Mouse (Mus musculus) embryonic facial prominence, embryonic 10.5 days (tissue): ENCODE results near the gene Nprl2. TPM values are rescaled to one million over a fixed set of nuclear protein-coding genes. Genes with fewer than 3 reads are reported as not detected.
"Not testable (repeated sequence)": the region's sequence is repeated elsewhere in the genome, so short reads cannot be mapped to it uniquely, and the experiment has no call there.

Experiments
- DNase-seq: peaks from one replicate; pipeline ENCODE4 v3.0.0-alpha.2; 2017; ENCODE audit warnings: low spot score
- H3K27ac ChIP-seq: fragments of 300-500 bp; sonication (generic); replicated peaks from 2 replicates; pipeline ENCODE4 v1.5.1; 2016; ENCODE audit warnings: mild to moderate bottlenecking
- H3K27me3 ChIP-seq: fragments of 300-500 bp; sonication (generic); replicated peaks from 2 replicates; pipeline ENCODE4 v1.6.1; 2016; ENCODE audit warnings: low read depth, mild to moderate bottlenecking; ENCODE audit not compliant: poor library complexity, severe bottlenecking
- H3K36me3 ChIP-seq: fragments of 300-500 bp; sonication (generic); replicated peaks from 2 replicates; pipeline ENCODE4 v1.6.1; 2016; ENCODE audit warnings: mild to moderate bottlenecking, moderate library complexity
- H3K4me1 ChIP-seq: fragments of 300-500 bp; sonication (generic); 2 replicates; pipeline ENCODE4 v1.6.1; 2016
- H3K4me3 ChIP-seq: fragments of 300-500 bp; sonication (generic); 2 replicates; pipeline ENCODE4 v1.5.1; 2016; ENCODE audit warnings: mild to moderate bottlenecking, moderate library complexity
- H3K9me3 ChIP-seq: fragments of 300-500 bp; sonication (generic); 2 replicates; pipeline ENCODE4 v1.6.1; 2016; ENCODE audit warnings: mild to moderate bottlenecking
- WGBS: fragments of 180-500 bp; shearing (Covaris S2); methylation state at CpG from one replicate; pipeline ENCODE4 v1.1.7; 2016; 5-methylcytosine and 5-hydroxymethylcytosine counted together
- polyA plus RNA-seq: library from polyadenylated mRNA; unstranded; fragments of >200 nt; fragmentation: Nextera tagmentation; extraction: Ambion mirVana; gene quantifications from 2 replicates; pipeline ENCODE4 v1.2.1, GENCODE M21; 2016

The Nprl2 gene
- polyA plus RNA-seq, 1 experiment from 2014 or later, result 39.4 TPM

GRCm38 (mm10) chr9:107550491-107551116 is 8.6 kb downstream of the Nprl2 start:
- H3K36me3 ChIP-seq, result no peaks in the 10 kb centered on the region
- peak overlapping the region; percentile 88 for H3K27ac ChIP-seq
- peaks cover 62% of the 10 kb centered on the region for H3K27me3 ChIP-seq
- peak overlapping the region; percentile 85 for H3K4me3 ChIP-seq
- DNase-seq, result no peak
- peaks cover 75% of the 10 kb centered on the region for H3K4me1 ChIP-seq
- no peaks in the 10 kb centered on the region for H3K9me3 ChIP-seq
- 20% methylated on average over 23 of the region's 23 CpGs for WGBS

- H3K4me1 ChIP-seq, result peaks cover 75% of the 10 kb centered on the region
- peak within 1 kb of the TSS; percentile 88 for H3K27ac ChIP-seq
- DNase-seq, result peak; percentile 84
- H3K27me3 ChIP-seq, result peaks cover 62% of the 10 kb centered on the region
- H3K36me3 ChIP-seq, result peaks cover 5% of the 10 kb centered on the region
- H3K9me3 ChIP-seq, result no peaks in the 10 kb centered on the region
- under 1% methylated on average over 63 of the region's 63 CpGs for WGBS
- peak within 1 kb of the TSS; percentile 85 for H3K4me3 ChIP-seq
These were observed 9.3 kb downstream of the Nprl2 start, which contains the start of gene Rassf1 for GRCm38 (mm10) chr9:107551117-107551889. TSS of gene Rassf1 (plus strand) at chr9:107551555.

DNA sequence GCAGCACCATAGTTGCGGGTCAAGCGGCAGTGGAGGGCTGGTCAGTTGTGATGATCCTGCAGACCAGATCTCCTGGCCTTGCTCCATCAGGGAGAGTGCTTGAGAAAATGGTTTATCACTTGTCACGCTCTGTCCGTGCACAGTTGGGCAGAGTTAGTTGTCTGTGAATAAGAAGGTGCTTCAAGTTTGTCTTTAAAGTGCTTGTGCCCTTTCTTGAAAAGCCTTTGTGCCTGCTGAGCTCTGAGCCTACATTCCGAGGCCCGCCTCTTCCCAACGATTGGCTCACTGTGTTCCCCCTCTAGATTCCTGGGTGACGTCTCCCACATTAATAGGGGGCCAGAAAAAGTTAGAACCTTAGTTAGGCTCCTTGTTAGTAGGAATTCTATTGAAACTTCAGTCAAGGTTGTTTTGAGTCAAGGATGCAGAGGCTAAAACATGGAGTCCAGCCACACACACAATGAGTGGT is 9.9 kb downstream of the Nprl2 start:
- peaks cover 74% of the 10 kb centered on the region for H3K4me1 ChIP-seq
- DNase-seq, result no peak
- peak overlapping the region; percentile 88 for H3K27ac ChIP-seq
- H3K4me3 ChIP-seq, result peak overlapping the region; percentile 85
- H3K36me3 ChIP-seq, result peaks cover 11% of the 10 kb centered on the region
- 4% methylated on average over 8 of the region's 8 CpGs for WGBS
- H3K27me3 ChIP-seq, result peaks cover 62% of the 10 kb centered on the region
- no peaks in the 10 kb centered on the region for H3K9me3 ChIP-seq

DNA sequence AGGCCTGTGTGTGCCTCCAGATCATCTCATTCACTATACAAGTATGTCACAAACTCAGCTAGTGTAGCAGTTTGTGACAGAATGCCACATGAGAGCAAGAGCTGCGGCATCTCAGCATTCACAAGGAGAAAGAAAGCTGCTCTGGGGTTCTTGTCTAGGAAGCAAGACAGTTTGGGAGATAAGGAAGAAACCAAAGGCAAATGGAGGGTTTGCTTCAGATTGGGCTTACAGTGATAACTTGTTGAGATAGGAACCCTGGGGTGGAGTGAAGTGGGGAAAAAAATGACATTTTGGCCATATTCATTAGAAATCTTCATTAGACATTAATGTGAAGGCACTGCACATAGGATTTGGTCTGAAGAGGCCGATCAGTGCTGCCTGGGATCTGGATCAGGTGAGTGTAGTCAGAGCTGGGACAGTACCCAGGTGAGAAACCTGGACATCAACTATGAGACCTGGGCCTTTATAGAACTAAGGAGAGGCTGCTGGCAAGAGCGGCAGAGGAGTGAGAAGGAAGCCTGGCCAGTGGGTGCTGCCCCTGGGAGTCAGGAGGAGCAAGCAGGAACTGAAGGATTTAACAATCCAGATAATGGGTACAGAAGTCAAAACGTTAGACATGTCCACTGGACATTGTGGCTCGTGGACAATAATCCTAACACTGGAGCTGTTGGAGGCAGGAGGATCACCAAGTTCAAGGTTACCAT is 10.8 kb downstream of the Nprl2 start:
- peak overlapping the region; percentile 88; the same call in 1 of the 2 replicates for H3K27ac ChIP-seq
- peak overlapping the region; percentile 85 for H3K4me3 ChIP-seq
- 79% methylated on average over 5 of the region's 5 CpGs for WGBS
- H3K27me3 ChIP-seq, result peaks cover 56% of the 10 kb centered on the region
- H3K36me3 ChIP-seq, result peaks cover 20% of the 10 kb centered on the region
- no peaks in the 10 kb centered on the region for H3K9me3 ChIP-seq
- H3K4me1 ChIP-seq, result peaks cover 65% of the 10 kb centered on the region
- no peak for DNase-seq

GRCm38 (mm10) chr9:107553541-107554318 is 11.7 kb downstream of the Nprl2 start:
- Histone ChIP-seq H3K27me3 (peaks cover 47% of the 10 kb centered on the region), H3K27ac (peak overlapping the region; percentile 94), H3K36me3 (peaks cover 29% of the 10 kb centered on the region), H3K4me1 (peaks cover 65% of the 10 kb centered on the region), H3K9me3 (no peaks in the 10 kb centered on the region), H3K4me3 (peak overlapping the region; percentile 85)
- DNase-seq, result no peak
- WGBS, result 7% methylated on average over 37 of the region's 37 CpGs

GRCm38 (mm10) chr9:107554319-107554825 is 12.3 kb downstream of the Nprl2 start:
- WGBS, result under 1% methylated on average over 53 of the region's 53 CpGs
- DNase-seq, result peak; percentile 99
- peaks cover 36% of the 10 kb centered on the region for H3K36me3 ChIP-seq
- no peaks in the 10 kb centered on the region for H3K9me3 ChIP-seq
- H3K27ac ChIP-seq, result peak overlapping the region; percentile 94
- peaks cover 65% of the 10 kb centered on the region for H3K4me1 ChIP-seq
- peaks cover 41% of the 10 kb centered on the region for H3K27me3 ChIP-seq
- peak overlapping the region; percentile 85 for H3K4me3 ChIP-seq

DNA sequence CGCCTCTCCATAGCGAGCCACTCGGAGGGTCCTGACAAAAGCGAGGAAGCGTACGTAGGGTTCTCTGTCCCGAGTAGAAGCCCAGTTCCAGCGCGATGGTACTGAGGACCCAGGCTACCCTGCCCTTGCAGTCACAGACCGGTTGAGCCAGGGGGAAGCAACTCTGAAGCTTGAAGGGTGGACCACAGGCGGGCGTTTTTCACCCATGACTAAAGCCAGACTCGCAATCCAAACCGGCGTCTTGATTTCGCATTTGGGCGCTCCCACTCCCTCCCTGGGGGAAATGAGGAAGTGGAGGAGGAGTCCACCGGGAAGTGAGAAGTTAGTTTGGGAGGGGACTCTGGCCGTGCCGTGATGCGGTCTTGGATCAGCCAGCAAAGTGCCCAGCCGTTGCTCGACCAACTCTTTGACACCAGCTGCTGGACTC is 13.0 kb downstream of the Nprl2 start:
- Histone ChIP-seq H3K4me1 (peaks cover 60% of the 10 kb centered on the region), H3K27ac (peak overlapping the region; percentile 94), H3K9me3 (no peaks in the 10 kb centered on the region), H3K27me3 (peaks cover 34% of the 10 kb centered on the region), H3K36me3 (peaks cover 42% of the 10 kb centered on the region), H3K4me3 (peak overlapping the region; percentile 85)
- DNase-seq, result peak; percentile 63
- under 1% methylated on average over 23 of the region's 23 CpGs for WGBS

DNA sequence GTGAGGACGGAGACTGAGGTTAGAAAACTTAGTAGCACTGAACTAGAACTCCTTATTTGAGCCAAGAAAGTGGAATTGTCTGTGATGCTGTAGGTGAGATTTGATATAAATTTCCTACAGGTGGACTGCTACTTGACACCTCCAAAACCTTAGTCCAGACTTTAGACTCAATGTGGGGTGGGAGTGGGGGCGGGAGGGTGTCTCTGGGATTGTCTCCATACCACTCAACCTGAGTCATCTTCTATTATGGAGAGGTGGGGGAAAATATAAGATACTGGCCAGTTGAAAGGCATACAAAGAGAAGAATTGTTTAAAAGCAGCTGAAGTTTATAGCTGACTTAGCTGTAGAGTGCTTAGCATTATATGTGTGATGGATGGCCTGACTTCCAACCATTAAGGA is 13.7 kb downstream of the Nprl2 start:
- Histone ChIP-seq H3K4me1 (peaks cover 53% of the 10 kb centered on the region), H3K27ac (peak overlapping the region; percentile 94)
- 49% methylated on average over 2 of the region's 2 CpGs for WGBS

GRCm38 (mm10) chr9:107556346-107556745 is 14.3 kb downstream of the Nprl2 start:
- H3K27ac ChIP-seq, result no peak overlapping the region
- peaks cover 21% of the 10 kb centered on the region for H3K27me3 ChIP-seq
- H3K9me3 ChIP-seq, result no peaks in the 10 kb centered on the region
- peaks cover 55% of the 10 kb centered on the region for H3K36me3 ChIP-seq
- no peak for DNase-seq
- H3K4me1 ChIP-seq, result peaks cover 47% of the 10 kb centered on the region
- H3K4me3 ChIP-seq, result peak overlapping the region; percentile 85
- WGBS, result 78% methylated on average over 3 of the region's 3 CpGs

More for the DNA sequence above, 13.7 kb downstream of the Nprl2 start:
- DNase-seq, result no peak
- Histone ChIP-seq H3K9me3 (no peaks in the 10 kb centered on the region), H3K36me3 (peaks cover 49% of the 10 kb centered on the region), H3K27me3 (peaks cover 27% of the 10 kb centered on the region), H3K4me3 (peak overlapping the region; percentile 85)

DNA sequence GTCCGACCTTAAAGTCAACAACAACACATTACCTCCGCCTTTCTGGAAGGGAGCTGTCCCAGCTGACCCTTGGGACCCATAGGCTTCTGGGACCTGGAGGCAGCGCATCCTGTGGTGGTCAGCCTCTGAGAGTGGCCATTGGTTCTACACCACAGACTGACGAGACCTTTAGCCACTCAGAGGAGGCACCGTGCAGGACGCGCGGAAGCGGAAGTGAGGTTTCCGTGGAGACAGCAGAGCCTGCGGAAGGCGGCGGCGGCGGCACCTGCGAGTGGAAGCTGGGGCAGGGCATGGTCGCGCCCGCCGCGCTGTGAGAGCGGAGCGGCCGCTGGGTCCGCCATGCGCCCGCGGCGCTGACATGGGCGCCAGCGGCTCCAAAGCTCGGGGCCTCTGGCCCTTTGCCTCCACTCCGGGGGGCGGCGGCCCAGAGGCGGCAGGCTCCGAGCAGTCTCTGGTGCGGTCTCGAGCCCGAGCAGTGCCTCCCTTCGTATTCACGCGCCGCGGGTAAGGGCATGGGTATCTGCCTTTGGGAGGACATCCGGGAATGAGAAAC is 21.1 kb downstream of the Nprl2 start, which contains the start of gene Tusc2:
Gene Tusc2, plus strand, starts transcription at position 227 of the 553 bp plus-strand sequence.
- peak; percentile 95 for DNase-seq
- no peaks in the 10 kb centered on the region for H3K9me3 ChIP-seq
- peak within 1 kb of the TSS; percentile 82 for H3K27ac ChIP-seq
- peak within 1 kb of the TSS; percentile 95 for H3K4me3 ChIP-seq
- H3K36me3 ChIP-seq, result peaks cover 65% of the 10 kb centered on the region
- peaks cover 60% of the 10 kb centered on the region for H3K4me1 ChIP-seq
- WGBS, result under 1% methylated on average over 46 of the region's 46 CpGs
- H3K27me3 ChIP-seq, result no peaks in the 10 kb centered on the region

GRCm38 (mm10) chr9:107565556-107565955 is 23.5 kb downstream of the Nprl2 start:
- not testable (repeated sequence) for DNase-seq, H3K27me3 ChIP-seq, H3K9me3 ChIP-seq, H3K27ac ChIP-seq
- H3K4me3 ChIP-seq, result peak overlapping the region; percentile 95
- WGBS, result 46% methylated on average over 5 of the region's 5 CpGs
- H3K36me3 ChIP-seq, result peaks cover 47% of the 10 kb centered on the region
- H3K4me1 ChIP-seq, result peaks cover 72% of the 10 kb centered on the region
